Mouse (Mus musculus) ovary, postnatal 14 days (tissue): ENCODE measurements at regions not wholly inside any gene's neighbourhood (a gene's known extent, or its start where the extent isn't known, plus 50 kb on each side); places are given as distances from the start of the nearest gene placed in this dataset.
A peak's percentile ranks its signal among the peaks of the same experiment; 100 is the strongest.

Source experiments
- DNase-seq: peaks from one replicate; pipeline ENCODE4 v3.0.0; 2022; ENCODE audit warnings: low spot score

DNA sequence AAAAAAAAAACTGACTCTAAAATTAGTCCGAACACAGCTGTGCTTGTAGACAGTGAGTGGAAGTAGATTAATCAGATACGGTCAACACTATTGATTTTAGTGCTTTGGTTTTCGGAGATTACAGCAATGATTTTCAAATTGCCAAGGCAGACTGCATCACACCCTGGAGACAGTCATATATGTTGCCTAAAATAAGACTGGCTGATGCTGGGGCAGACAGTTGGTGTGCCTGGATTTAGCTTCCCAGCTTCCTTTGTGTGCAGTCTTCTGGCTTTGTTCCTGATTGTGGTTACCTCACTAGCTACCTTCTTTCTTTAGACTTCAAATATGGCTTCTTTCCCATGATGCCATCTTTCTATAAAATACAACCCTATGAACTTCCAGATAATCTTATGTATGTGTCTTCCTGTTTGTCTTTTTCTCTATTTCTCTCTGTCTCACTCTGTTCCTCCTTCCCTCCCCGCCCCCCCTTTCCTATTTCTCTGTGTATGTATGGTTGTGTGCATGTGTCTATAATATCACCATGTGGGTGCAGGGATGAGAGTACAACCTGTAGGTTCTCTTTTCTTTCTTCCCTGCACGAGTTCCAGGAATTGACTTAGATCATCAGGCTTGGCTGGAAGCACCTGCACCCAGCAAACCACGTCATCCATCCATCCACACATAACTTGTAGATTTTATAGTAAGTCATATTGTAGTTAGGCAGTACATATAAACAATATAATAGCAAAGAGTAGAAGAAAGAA, 199.7 kb upstream of the Gm9008 start:
- DNase-seq: no peak

GRCm38 (mm10) chr6:76688831-76689230, 191.2 kb upstream of the Gm9008 start:
- DNase-seq: no peak

DNA sequence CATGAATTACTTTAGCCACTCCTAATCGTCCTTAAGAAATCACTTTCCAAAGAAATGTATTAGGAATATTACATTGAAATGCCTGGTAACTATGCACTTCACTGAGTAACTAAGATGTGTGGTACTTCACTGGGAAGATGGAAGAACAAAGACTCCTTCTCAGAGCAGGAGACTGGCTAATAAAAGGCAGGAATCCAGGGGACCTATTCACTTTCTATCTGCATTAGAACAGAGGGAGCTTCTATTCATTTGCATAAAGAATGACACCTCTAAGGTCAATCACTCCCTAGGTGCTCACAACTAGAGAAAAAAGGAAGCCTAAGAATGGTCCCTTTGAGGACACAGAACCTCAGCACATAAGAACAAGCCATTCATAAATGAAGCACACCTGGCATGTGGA, 142.0 kb upstream of the Gm9008 start:
- no peak for DNase-seq

GRCm38 (mm10) chr6:76628379-76628778, 130.8 kb upstream of the Gm9008 start:
- DNase-seq: no peak

GRCm38 (mm10) chr6:76621499-76621898, 123.9 kb upstream of the Gm9008 start:
- DNase-seq: no peak

- peak; percentile 4 for DNase-seq
Measured at GRCm38 (mm10) chr6:76620754-76621204, 123.2 kb upstream of the Gm9008 start.
